Mouse (Mus musculus) ES-Bruce4 (cell line): ENCODE results near the gene Mettl24. TPM values are rescaled to one million over a fixed set of nuclear protein-coding genes. Genes with fewer than 3 reads are reported as not detected.
"Not testable (repeated sequence)": the region's sequence is repeated elsewhere in the genome, so short reads cannot be mapped to it uniquely, and the experiment has no call there.

Source experiments
- H3K27ac ChIP-seq: 2 replicates; pipeline ENCODE4 v1.5.1; 2012; ENCODE audit warnings: low read length, inconsistent platforms; ENCODE audit not compliant: insufficient read depth
- H3K27me3 ChIP-seq: 2 replicates; pipeline ENCODE4 v1.6.1; 2012; ENCODE audit warnings: mild to moderate bottlenecking, low read length, inconsistent platforms; ENCODE audit not compliant: control insufficient read depth, poor library complexity, insufficient read depth, severe bottlenecking
- H3K36me3 ChIP-seq: 2 replicates; pipeline ENCODE4 v1.6.1; 2012; ENCODE audit warnings: inconsistent platforms, mild to moderate bottlenecking, low read length, moderate library complexity; ENCODE audit not compliant: control insufficient read depth, poor library complexity, insufficient read depth, severe bottlenecking
- H3K4me1 ChIP-seq: one replicate; pipeline ENCODE4 v1.8.1; 2011; ENCODE audit warnings: low read length; ENCODE audit not compliant: control insufficient read depth, insufficient read depth
- H3K4me3 ChIP-seq: 2 replicates; pipeline ENCODE4 v1.5.1; 2011; ENCODE audit warnings: low read depth, mild to moderate bottlenecking, low read length
- H3K9ac ChIP-seq: 2 replicates; pipeline ENCODE4 v1.6.1; 2012; ENCODE audit warnings: low read depth, mild to moderate bottlenecking, inconsistent platforms; ENCODE audit not compliant: poor library complexity, severe bottlenecking
- H3K9me3 ChIP-seq: replicated peaks from 2 replicates; pipeline ENCODE4 v1.6.1; 2012; ENCODE audit warnings: mild to moderate bottlenecking, low read length, inconsistent platforms; ENCODE audit not compliant: control insufficient read depth, poor library complexity, insufficient read depth, severe bottlenecking
- CTCF ChIP-seq: IDR thresholded peaks from one replicate; pipeline ENCODE4 v1.8.1; 2011; ENCODE audit warnings: low read depth, low read length
- EP300 ChIP-seq: IDR thresholded peaks from 2 replicates; pipeline ENCODE4 v1.6.1; 2011; ENCODE audit warnings: low read depth, low read length; ENCODE audit not compliant: insufficient read depth
- POLR2A ChIP-seq: IDR thresholded peaks from one replicate; pipeline ENCODE4 v1.8.1; 2011; ENCODE audit warnings: low read length; ENCODE audit not compliant: insufficient read depth
- polyA plus RNA-seq: library from polyadenylated mRNA; stranded (reverse); fragments of >200 nt; gene quantifications from 2 replicates; pipeline ENCODE4 v1.2.4, GENCODE M21; 2011; ENCODE audit warnings: low read depth; ENCODE audit not compliant: missing spikeins, insufficient read depth, insufficient read length

Mettl24 gene
- polyA plus RNA-seq, 1 experiment = 0.39 TPM

DNA sequence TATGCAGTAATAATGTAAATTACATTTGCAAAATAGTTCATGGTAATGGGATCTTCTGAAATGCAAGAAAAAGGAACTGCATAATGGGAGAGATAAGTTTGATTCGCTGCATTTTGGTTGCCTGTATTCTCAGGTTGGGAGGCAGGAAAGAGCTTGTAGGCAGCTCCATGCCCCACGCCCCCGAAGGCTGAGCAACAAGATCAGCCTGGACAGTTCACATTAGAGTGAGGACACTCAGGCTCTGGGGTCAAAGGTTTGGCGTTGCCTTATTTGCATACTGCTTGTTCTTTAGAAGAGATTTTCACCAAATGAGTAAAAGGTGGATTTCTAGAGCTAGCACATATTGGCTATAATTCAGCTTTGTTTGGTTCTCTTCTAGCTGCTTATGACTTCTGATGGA, 123.1 kb downstream of the Mettl24 start:
- no peak overlapping the region for H3K9ac ChIP-seq
- no peaks in the 10 kb centered on the region for H3K4me1 ChIP-seq
- H3K4me3 ChIP-seq = no peak overlapping the region
- H3K27ac ChIP-seq = no peak overlapping the region
- no peaks in the 10 kb centered on the region for H3K36me3 ChIP-seq
- H3K27me3 ChIP-seq = no peaks in the 10 kb centered on the region
- H3K9me3 ChIP-seq = no peaks in the 10 kb centered on the region
- TF ChIP-seq EP300 = no peak
- TF ChIP-seq POLR2A = no peak
- TF ChIP-seq CTCF = no peak

DNA sequence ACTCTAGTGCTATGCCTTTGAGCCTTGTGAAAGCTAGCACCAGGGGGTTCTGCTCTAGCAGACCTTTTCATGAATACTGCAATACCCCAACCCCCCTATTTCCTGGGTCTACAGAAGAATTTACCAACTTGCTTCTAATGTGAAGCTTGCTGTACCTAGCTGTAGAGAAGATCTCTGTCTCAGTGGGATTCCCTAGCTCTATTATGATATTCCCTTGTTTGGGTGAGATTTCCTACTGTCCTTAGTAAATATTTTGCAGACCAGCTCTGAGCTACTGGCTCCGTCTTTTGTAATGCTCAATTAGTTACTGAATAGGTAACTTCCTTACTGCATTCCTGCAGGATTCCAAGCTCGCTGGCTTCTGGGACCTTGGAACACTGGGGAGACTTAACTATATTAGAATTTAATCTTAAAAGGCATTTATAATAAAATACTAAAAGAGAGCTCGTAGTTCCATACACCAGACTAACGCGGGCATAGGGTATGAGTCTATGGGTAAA, 126.4 kb downstream of the Mettl24 start:
- not testable (repeated sequence) for H3K27me3 ChIP-seq, H3K36me3 ChIP-seq, H3K9ac ChIP-seq

DNA sequence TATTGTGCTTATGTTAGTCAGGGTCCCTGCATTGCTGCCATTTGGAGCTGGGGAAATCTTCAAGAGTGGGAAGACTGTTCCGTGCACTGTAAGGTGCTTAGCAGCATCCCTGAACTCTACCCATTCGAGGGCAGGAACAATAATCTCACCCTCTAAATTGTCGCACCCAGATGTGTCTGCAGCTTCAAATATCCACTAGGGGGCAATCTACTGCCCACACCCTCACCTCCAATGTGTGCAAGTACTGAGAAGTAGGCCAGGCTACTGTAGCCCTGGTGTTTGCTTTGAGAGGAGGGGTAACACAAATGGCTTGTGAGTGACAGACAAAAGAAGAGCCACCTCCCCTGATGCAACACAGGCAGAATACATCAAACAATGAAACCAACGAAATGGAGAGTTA, 130.5 kb downstream of the Mettl24 start:
- Histone ChIP-seq H3K36me3 (no peaks in the 10 kb centered on the region), H3K4me1 (no peaks in the 10 kb centered on the region), H3K4me3 (no peak overlapping the region), H3K27me3 (no peaks in the 10 kb centered on the region), H3K9me3 (no peaks in the 10 kb centered on the region), H3K9ac (no peak overlapping the region), H3K27ac (no peak overlapping the region)
- TF ChIP-seq EP300 = no peak
- peak; percentile 46 for TF ChIP-seq CTCF

More for the DNA sequence above, 126.4 kb downstream of the Mettl24 start:
- H3K9me3 ChIP-seq, H3K4me1 ChIP-seq, H3K4me3 ChIP-seq, H3K27ac ChIP-seq: not testable (repeated sequence)

DNA sequence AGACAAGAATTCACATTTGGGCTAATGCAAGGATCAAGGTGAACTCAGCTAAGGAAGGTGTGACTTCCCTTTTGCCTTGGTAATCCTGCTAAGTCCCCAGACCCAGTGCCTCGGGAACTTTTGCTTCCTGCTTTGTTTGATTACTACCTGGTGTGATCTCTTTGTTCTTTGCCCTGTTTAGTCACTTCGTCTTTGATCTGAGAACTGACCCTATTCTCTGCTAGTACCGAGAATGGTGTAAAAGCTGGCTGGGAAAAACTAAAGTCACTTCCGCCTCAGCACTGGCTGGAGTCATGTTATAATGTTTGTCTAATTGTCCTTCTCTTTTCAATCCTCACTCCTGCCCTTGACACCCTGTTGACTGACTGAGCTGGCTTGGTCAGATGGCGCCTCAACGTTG, 133.4 kb downstream of the Mettl24 start:
- H3K4me1 ChIP-seq = no peaks in the 10 kb centered on the region
- TF ChIP-seq EP300 = no peak
- TF ChIP-seq CTCF = no peak
- TF ChIP-seq POLR2A = no peak
- H3K4me3 ChIP-seq = no peak overlapping the region
- no peaks in the 10 kb centered on the region for H3K36me3 ChIP-seq
- no peak overlapping the region for H3K9ac ChIP-seq
- no peaks in the 10 kb centered on the region for H3K27me3 ChIP-seq
- no peaks in the 10 kb centered on the region for H3K9me3 ChIP-seq
- H3K27ac ChIP-seq = no peak overlapping the region

DNA sequence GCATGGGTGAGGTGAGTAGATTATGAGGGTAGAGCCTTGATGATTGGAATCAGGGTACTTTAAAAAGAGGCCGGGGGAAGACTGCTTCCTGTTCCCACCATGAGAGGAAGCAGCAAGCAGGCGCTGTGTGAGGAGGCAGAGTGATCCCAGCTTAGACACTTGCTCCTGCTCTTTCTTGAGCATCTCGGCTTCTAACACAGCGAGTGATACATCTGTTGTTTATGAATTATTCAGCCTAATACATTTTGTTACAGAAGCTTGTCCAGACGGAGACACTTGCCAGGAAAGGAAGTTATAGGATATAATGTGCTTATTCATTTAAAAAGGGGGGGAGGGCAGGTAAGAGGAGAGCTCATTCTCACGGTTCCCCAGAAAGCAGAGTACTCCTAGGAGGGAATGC, 142.9 kb downstream of the Mettl24 start:
- Histone ChIP-seq H3K27me3 (no peaks in the 10 kb centered on the region), H3K9me3 (no peaks in the 10 kb centered on the region), H3K4me3 (no peak overlapping the region), H3K27ac (no peak overlapping the region), H3K9ac (no peak overlapping the region), H3K36me3 (no peaks in the 10 kb centered on the region; the same call in 1 of the 2 replicates), H3K4me1 (no peaks in the 10 kb centered on the region)
- no peak for TF ChIP-seq EP300
- no peak for TF ChIP-seq CTCF
- TF ChIP-seq POLR2A = no peak

DNA sequence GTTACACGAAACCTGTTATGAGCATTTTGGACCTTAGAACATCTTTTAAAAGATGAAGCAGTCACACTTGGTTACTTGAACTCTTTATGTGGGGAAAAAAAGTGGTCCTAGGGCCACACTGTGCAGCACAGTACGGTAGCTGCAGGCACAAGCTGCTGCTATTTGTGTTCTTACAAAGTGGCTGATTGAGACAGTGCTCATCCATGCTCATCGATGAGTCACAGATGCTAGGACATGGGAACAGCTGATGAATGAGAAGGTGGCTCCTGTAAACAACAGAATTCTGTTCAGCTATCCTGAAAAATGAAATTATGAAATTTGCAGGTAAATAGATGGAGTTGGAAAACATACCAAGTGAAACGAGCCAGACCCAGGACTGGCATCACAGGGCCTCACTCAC, 144.6 kb downstream of the Mettl24 start:
- H3K9ac ChIP-seq = no peak overlapping the region
- H3K27me3 ChIP-seq = no peaks in the 10 kb centered on the region
- H3K27ac ChIP-seq = no peak overlapping the region
- no peak overlapping the region for H3K4me3 ChIP-seq
- H3K36me3 ChIP-seq = no peaks in the 10 kb centered on the region; the same call in 1 of the 2 replicates
- no peak for TF ChIP-seq EP300
- no peak for TF ChIP-seq CTCF
- TF ChIP-seq POLR2A = no peak
- H3K9me3 ChIP-seq = no peaks in the 10 kb centered on the region
- no peaks in the 10 kb centered on the region for H3K4me1 ChIP-seq
